Mouse (Mus musculus): ENCODE measurements at regions not wholly inside any gene's neighbourhood (a gene's known extent, or its start where the extent isn't known, plus 50 kb on each side); places are given as distances from the start of the nearest gene placed in this dataset.

DNA sequence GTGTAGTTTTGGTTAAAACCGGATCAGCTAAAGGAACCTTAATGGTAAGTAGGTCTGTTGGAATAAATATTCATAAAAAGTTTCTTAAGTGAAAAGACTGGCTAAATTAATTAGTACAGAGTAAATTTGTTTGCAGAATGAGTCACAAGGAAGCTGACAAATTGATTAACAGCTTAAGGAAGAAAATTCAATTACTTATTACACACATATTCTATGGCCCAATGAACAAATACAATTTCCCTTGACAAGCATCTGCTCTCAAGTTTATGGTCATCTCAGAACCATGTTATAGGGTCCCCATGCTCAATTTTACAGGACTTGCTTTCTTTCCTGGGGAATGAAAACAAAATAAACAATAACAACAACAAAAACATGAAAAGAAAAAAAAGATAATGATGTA lies 231.4 kb upstream of the Frg1 start:
- no peak overlapping the region for H3K27ac ChIP-seq (ENCODE audit: low read depth)
- WGBS: 90% methylated on average over 1 of the region's 1 CpGs
- H3K4me3 ChIP-seq (ENCODE audit: low read depth, low read length): no peak overlapping the region
- no peaks in the 10 kb centered on the region for H3K9me3 ChIP-seq (ENCODE audit: control insufficient read depth, low read length)
- no peak for DNase-seq (ENCODE audit: low spot score)
- H3K4me2 ChIP-seq (ENCODE audit: low read length): no peak overlapping the region
- H3K9ac ChIP-seq (ENCODE audit: low read length): no peak overlapping the region
- no peaks in the 10 kb centered on the region for H3K27me3 ChIP-seq (replicated peaks; ENCODE audit: control insufficient read depth, insufficient read depth, low read length)
- H3K36me3 ChIP-seq (ENCODE audit: control insufficient read depth, insufficient read depth, low read length): no peaks in the 10 kb centered on the region
- H3K4me1 ChIP-seq (replicated peaks; ENCODE audit: control insufficient read depth, insufficient read depth, low read length): no peaks in the 10 kb centered on the region
- ATAC-seq (replicated peaks; ENCODE audit: low FRiP score, low TSS enrichment, low read depth): no peak

DNA sequence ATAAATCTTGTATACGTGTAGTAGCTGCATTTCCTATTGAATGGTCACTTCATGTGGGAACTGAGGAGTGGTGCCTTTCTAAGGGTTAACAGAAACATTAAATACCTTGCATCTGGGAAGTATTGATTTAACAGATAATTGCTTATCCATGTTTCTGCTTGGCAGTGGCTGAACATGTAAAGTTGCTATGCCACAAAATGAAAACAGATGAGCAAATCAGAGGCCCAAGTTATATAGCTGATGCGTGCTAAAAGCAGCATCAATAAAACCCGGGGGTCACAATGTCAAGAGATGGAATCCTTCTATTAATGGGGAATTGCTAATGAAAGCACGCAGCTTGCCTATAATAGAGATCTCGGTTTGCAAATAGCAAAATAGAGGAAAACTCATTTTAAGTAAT lies 227.8 kb upstream of the Frg1 start:
- H3K27ac ChIP-seq (ENCODE audit: low read depth): no peak overlapping the region
- H3K4me3 ChIP-seq (ENCODE audit: low read depth, low read length): no peak overlapping the region
- ATAC-seq (replicated peaks; ENCODE audit: low FRiP score, low TSS enrichment, low read depth) (no peak), DNase-seq (ENCODE audit: low spot score) (no peak)
- no peaks in the 10 kb centered on the region for H3K27me3 ChIP-seq (replicated peaks; ENCODE audit: control insufficient read depth, insufficient read depth, low read length)
- no peaks in the 10 kb centered on the region for H3K4me1 ChIP-seq (replicated peaks; ENCODE audit: control insufficient read depth, insufficient read depth, low read length)
- H3K4me2 ChIP-seq (ENCODE audit: low read length): no peak overlapping the region
- H3K36me3 ChIP-seq (ENCODE audit: control insufficient read depth, insufficient read depth, low read length): no peaks in the 10 kb centered on the region
- no peak overlapping the region for H3K9ac ChIP-seq (ENCODE audit: low read length)
- 77% methylated on average over 5 of the region's 5 CpGs for whole genome bisulfite sequencing
- H3K9me3 ChIP-seq (ENCODE audit: control insufficient read depth, low read length): no peaks in the 10 kb centered on the region

DNA sequence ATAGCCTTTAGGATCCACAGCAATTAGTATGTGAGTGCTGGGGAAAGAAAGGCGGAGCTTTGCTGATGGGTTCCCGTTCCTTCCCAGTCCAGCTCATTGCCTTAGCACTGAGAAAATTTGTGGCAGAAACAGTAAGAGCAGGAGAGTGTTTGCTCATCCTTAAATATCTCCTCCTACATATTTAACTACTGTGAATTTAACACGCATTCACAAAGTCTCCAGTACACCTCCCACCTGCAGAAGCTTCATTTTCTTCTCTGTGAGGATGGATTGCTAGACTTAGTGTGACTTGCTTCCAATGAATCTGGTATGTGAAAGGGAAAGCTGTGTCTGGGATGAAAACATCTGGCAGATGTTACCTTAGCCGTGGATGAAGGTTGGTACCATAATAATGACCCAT lies 207.0 kb upstream of the Frg1 start:
- DNase-seq (ENCODE audit: low spot score) (no peak), ATAC-seq (replicated peaks; ENCODE audit: low FRiP score, low TSS enrichment, low read depth) (no peak)
- Histone ChIP-seq H3K4me2 (ENCODE audit: low read length) (no peak overlapping the region), H3K27me3 (replicated peaks; ENCODE audit: control insufficient read depth, insufficient read depth, low read length) (no peaks in the 10 kb centered on the region), H3K27ac (ENCODE audit: low read depth) (no peak overlapping the region), H3K36me3 (ENCODE audit: control insufficient read depth, insufficient read depth, low read length) (no peaks in the 10 kb centered on the region), H3K4me3 (ENCODE audit: low read depth, low read length) (no peak overlapping the region), H3K9ac (ENCODE audit: low read length) (no peak overlapping the region), H3K4me1 (replicated peaks; ENCODE audit: control insufficient read depth, insufficient read depth, low read length) (no peaks in the 10 kb centered on the region), H3K9me3 (ENCODE audit: control insufficient read depth, low read length) (no peaks in the 10 kb centered on the region)
- 79% methylated on average over 4 of the region's 4 CpGs for WGBS

DNA sequence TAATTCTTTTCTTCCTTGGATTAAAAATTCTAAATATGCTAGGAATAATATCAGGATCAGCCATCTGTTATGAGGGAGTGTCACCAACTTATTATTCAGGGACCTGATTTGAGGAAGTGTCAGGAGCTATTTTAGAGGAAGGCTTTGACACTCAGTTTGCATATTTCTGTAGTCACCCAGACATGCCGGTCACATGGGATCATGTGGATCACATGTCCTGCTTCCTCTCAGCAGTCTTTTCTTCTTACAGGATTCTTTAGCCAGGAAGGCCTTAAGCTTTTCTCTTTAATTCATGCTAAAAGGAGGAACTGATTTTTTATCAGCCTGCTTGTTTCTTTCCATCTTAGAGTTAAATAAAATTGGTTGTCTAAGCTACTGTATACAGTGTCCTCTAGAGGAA lies 183.4 kb upstream of the Frg1 start:
- Histone ChIP-seq H3K4me3 (ENCODE audit: low read depth, low read length) (no peak overlapping the region), H3K27me3 (replicated peaks; ENCODE audit: control insufficient read depth, insufficient read depth, low read length) (no peaks in the 10 kb centered on the region), H3K4me1 (replicated peaks; ENCODE audit: control insufficient read depth, insufficient read depth, low read length) (no peaks in the 10 kb centered on the region), H3K27ac (ENCODE audit: low read depth) (no peak overlapping the region), H3K9me3 (ENCODE audit: control insufficient read depth, low read length) (no peaks in the 10 kb centered on the region), H3K4me2 (ENCODE audit: low read length) (no peak overlapping the region), H3K9ac (ENCODE audit: low read length) (no peak overlapping the region), H3K36me3 (ENCODE audit: control insufficient read depth, insufficient read depth, low read length) (no peaks in the 10 kb centered on the region)
- 88% methylated on average over 1 of the region's 1 CpGs for WGBS
- no peak for ATAC-seq (replicated peaks; ENCODE audit: low FRiP score, low TSS enrichment, low read depth)
- no peak for DNase-seq (ENCODE audit: low spot score)

DNA sequence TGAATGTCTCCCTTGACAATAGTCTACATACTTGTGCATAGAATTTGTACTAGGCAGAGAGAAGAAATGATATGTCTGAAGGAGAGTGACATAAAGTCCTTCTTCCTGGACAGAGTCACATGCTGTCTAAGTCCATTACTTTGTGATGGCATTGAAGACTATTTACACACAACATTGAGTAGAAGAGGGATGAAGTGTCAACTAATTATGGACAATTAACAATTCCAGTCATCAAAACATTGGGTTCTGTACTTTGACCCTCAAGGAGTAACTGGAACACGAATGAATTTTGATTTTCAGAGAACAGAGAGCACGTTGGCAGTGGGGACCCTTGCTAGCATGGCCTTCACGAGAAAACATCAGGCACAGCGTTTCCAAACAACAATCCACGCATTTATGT lies 177.6 kb upstream of the Frg1 start:
- no peak overlapping the region for H3K27ac ChIP-seq (ENCODE audit: low read depth)
- H3K4me2 ChIP-seq (ENCODE audit: low read length): no peak overlapping the region
- DNase-seq (ENCODE audit: low spot score) (no peak), ATAC-seq (replicated peaks; ENCODE audit: low FRiP score, low TSS enrichment, low read depth) (no peak)
- H3K4me3 ChIP-seq (ENCODE audit: low read depth, low read length): no peak overlapping the region
- WGBS: 84% methylated on average over 5 of the region's 5 CpGs
- no peak overlapping the region for H3K9ac ChIP-seq (ENCODE audit: low read length)
- H3K9me3 ChIP-seq (ENCODE audit: control insufficient read depth, low read length): no peaks in the 10 kb centered on the region
- no peaks in the 10 kb centered on the region for H3K36me3 ChIP-seq (ENCODE audit: control insufficient read depth, insufficient read depth, low read length)
- H3K27me3 ChIP-seq (replicated peaks; ENCODE audit: control insufficient read depth, insufficient read depth, low read length): no peaks in the 10 kb centered on the region
- H3K4me1 ChIP-seq (replicated peaks; ENCODE audit: control insufficient read depth, insufficient read depth, low read length): peaks cover 6% of the 10 kb centered on the region; the same call in 1 of the 2 replicates

DNA sequence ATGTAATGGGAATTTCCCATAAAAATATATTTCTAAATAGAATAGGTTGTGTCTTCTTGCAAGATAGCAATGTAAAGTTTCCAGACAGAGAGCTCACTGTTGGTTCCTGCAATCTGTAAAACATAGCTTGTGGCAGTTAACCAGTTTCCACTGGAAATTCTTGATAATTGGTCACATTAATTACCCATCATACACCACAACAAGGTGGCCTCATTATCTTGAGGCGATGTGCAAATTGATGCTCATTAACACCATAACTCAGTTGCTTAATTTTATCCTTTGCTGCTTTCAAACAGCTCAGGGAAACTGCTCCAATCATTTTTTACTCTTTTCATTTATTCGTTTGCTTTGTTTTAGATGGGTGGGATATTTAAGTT lies 176.8 kb upstream of the Frg1 start:
- DNase-seq (ENCODE audit: low spot score) (no peak), ATAC-seq (replicated peaks; ENCODE audit: low FRiP score, low TSS enrichment, low read depth) (no peak)
- peaks cover 6% of the 10 kb centered on the region; the same call in 1 of the 2 replicates for H3K4me1 ChIP-seq (replicated peaks; ENCODE audit: control insufficient read depth, insufficient read depth, low read length)

DNA sequence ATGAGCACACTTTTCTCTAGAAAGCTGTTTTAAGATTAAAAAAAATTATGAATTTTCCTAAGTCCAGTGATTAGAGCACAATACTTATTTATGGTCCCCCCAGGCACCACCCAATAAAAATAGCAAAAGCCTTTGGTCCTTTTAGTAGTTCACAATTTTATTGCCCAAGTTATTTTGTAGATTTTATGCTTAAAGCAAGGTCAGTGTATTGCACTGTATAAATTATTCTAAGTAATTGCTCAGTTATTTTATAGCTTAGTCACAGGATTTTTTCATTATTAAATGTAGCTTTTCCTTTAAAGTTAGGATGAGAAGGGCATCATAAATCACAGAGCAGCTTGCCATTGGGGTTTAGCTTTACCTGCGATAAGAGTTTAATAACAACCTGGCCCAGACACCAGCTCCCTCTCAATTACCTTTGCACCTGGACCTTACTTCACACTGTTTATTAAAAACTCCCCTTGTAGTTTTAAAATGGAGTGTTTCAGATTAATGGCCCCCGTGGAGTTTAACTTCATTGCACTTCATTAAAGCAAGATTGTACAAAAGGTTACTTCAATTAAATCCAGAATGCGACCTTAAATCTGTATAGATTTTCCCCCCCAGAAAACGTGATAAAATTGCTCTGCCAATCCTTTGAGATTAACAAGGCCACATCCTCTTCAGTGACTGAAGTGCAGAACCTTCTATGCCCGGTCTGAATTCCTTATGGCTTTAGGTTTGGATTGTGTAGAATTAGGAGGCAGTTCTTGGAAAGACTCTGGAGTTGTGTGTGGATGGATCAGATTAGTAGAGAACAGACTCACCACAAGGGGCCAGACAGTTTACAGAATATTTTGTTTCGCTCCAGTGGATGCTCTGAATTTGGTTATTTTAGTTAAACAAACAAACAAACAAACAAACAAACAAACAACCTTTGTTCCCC lies 176.1 kb upstream of the Frg1 start:
- no peak overlapping the region for H3K9ac ChIP-seq (ENCODE audit: low read length)
- H3K4me2 ChIP-seq (ENCODE audit: low read length): peak overlapping the region; percentile 2; the same call in 1 of the 2 replicates
- DNase-seq (ENCODE audit: low spot score) (no peak), ATAC-seq (replicated peaks; ENCODE audit: low FRiP score, low TSS enrichment, low read depth) (no peak)
- 45% methylated on average over 6 of the region's 6 CpGs for WGBS
- H3K27me3 ChIP-seq (replicated peaks; ENCODE audit: control insufficient read depth, insufficient read depth, low read length): no peaks in the 10 kb centered on the region
- peaks cover 6% of the 10 kb centered on the region; the same call in 1 of the 2 replicates for H3K4me1 ChIP-seq (replicated peaks; ENCODE audit: control insufficient read depth, insufficient read depth, low read length)
- no peaks in the 10 kb centered on the region for H3K36me3 ChIP-seq (ENCODE audit: control insufficient read depth, insufficient read depth, low read length)
- H3K4me3 ChIP-seq (ENCODE audit: low read depth, low read length): no peak overlapping the region
- H3K9me3 ChIP-seq (ENCODE audit: control insufficient read depth, low read length): no peaks in the 10 kb centered on the region
- H3K27ac ChIP-seq (ENCODE audit: low read depth): no peak overlapping the region

More for the DNA sequence above, 176.8 kb upstream of the Frg1 start:
- Histone ChIP-seq H3K9me3 (ENCODE audit: control insufficient read depth, low read length) (no peaks in the 10 kb centered on the region), H3K27ac (ENCODE audit: low read depth) (no peak overlapping the region), H3K4me3 (ENCODE audit: low read depth, low read length) (no peak overlapping the region), H3K27me3 (replicated peaks; ENCODE audit: control insufficient read depth, insufficient read depth, low read length) (no peaks in the 10 kb centered on the region), H3K4me2 (ENCODE audit: low read length) (no peak overlapping the region), H3K36me3 (ENCODE audit: control insufficient read depth, insufficient read depth, low read length) (no peaks in the 10 kb centered on the region), H3K9ac (ENCODE audit: low read length) (no peak overlapping the region)
- WGBS: 83% methylated on average over 2 of the region's 2 CpGs

DNA sequence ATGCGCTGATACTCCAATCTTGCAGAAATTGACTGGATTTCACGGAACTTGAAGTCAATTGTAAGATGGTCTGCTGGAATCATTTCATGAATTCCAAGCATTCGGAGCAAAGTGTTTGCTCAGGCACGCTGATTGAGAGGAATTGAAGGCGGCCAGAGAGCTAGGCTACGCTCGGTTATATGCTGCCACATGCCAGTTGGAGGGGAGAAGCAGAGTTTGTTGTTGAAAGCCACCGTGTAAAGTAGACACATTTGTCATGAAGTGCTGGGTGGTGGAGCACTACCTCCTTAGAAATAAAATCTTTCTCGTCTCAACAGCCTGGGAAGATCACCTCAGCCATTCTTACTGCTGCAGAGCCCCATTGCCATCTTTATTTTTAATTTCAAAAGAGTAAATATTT lies 175.3 kb upstream of the Frg1 start:
- 26% methylated on average over 9 of the region's 9 CpGs for WGBS
- Histone ChIP-seq H3K4me2 (ENCODE audit: low read length) (peak overlapping the region; percentile 2; the same call in 1 of the 2 replicates), H3K9ac (ENCODE audit: low read length) (no peak overlapping the region), H3K4me3 (ENCODE audit: low read depth, low read length) (no peak overlapping the region), H3K4me1 (replicated peaks; ENCODE audit: control insufficient read depth, insufficient read depth, low read length) (peaks cover 6% of the 10 kb centered on the region; the same call in 1 of the 2 replicates), H3K27ac (ENCODE audit: low read depth) (no peak overlapping the region), H3K27me3 (replicated peaks; ENCODE audit: control insufficient read depth, insufficient read depth, low read length) (no peaks in the 10 kb centered on the region), H3K36me3 (ENCODE audit: control insufficient read depth, insufficient read depth, low read length) (no peaks in the 10 kb centered on the region), H3K9me3 (ENCODE audit: control insufficient read depth, low read length) (no peaks in the 10 kb centered on the region)
- DNase-seq (ENCODE audit: low spot score) (no peak), ATAC-seq (replicated peaks; ENCODE audit: low FRiP score, low TSS enrichment, low read depth) (no peak)

DNA sequence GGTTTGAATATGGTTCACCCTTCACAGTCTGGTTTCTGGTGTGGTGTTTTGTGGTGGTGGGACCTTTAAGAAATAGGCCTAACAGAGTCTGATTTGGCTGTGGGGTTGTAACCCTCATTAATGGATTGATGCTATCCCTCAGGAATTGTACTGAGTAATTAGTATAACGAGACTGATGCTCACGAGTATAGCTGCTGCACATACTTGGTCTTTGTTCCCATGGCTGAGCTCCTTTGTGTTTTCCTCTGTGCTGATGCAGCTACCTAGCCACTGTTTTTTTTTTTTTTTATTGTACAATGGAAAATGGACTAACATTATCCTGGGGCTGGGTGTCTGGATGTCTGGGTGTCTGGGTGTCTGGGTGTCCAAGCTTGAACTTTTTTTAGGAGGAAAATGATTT lies 171.3 kb upstream of the Frg1 start:
- Histone ChIP-seq H3K9ac (ENCODE audit: low read length) (no peak overlapping the region), H3K4me1 (replicated peaks; ENCODE audit: control insufficient read depth, insufficient read depth, low read length) (peaks cover 6% of the 10 kb centered on the region; the same call in 1 of the 2 replicates), H3K4me3 (ENCODE audit: low read depth, low read length) (no peak overlapping the region), H3K9me3 (ENCODE audit: control insufficient read depth, low read length) (no peaks in the 10 kb centered on the region), H3K27ac (ENCODE audit: low read depth) (no peak overlapping the region), H3K4me2 (ENCODE audit: low read length) (no peak overlapping the region), H3K36me3 (ENCODE audit: control insufficient read depth, insufficient read depth, low read length) (no peaks in the 10 kb centered on the region), H3K27me3 (replicated peaks; ENCODE audit: control insufficient read depth, insufficient read depth, low read length) (no peaks in the 10 kb centered on the region)
- 76% methylated on average over 2 of the region's 2 CpGs for WGBS
- no peak for ATAC-seq (replicated peaks; ENCODE audit: low FRiP score, low TSS enrichment, low read depth)
- DNase-seq (ENCODE audit: low spot score): no peak

Measured in intestine, embryonic 14.5 days (tissue).